In the genomic region with DNA sequence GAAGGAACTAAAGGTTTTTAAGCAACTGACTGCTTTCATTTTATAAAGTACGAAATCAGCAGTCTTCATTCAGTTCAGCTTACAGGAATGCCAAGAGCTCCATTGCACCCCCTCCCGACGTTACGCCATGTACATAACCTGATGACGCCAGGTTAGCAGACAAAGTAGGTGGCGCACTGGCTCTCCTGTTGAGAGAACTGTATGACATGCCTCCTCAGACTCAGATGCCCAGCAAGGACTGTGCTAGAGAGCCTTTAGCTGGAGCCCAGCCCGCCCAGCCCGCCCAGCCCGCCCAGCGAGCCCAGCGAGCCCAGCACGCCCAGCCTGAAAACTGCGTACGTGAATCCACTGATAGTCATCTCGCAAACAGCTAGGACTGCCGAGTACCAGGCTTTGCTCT, we compare ENCODE assay signal across 8 mouse cellular contexts. TPM values are rescaled to one million over a fixed set of nuclear protein-coding genes. Genes with fewer than 3 reads are reported as not detected.
DNase-seq lines count a peak whose midpoint lies in the region; ATAC-seq lines count a peak whose summit lies in the region.

No protein-coding gene starts in this region.

- H3K4me1 ChIP-seq in kidney, embryonic 14.5 days (ENCODE audit: control insufficient read depth, insufficient read depth, low read length): no peaks in the 10 kb centered on the region
- no peaks in the 10 kb centered on the region for H3K4me1 ChIP-seq in embryonic facial prominence, embryonic 11.5 days (ENCODE audit: control insufficient read depth, insufficient read depth, low read length)
- no peaks in the 10 kb centered on the region for H3K4me1 ChIP-seq in liver, embryonic 16.5 days (ENCODE audit: control insufficient read depth, low read depth, low read length)
- H3K4me1 ChIP-seq in midbrain, embryonic 11.5 days (ENCODE audit: control insufficient read depth, insufficient read depth, low read length): no peaks in the 10 kb centered on the region

- H3K27me3 ChIP-seq in kidney, embryonic 14.5 days (ENCODE audit: control insufficient read depth, insufficient read depth, low read length): no peaks in the 10 kb centered on the region
- no peaks in the 10 kb centered on the region for H3K27me3 ChIP-seq in embryonic facial prominence, embryonic 11.5 days (ENCODE audit: control insufficient read depth, insufficient read depth, low read length)
- H3K27me3 ChIP-seq in liver, embryonic 16.5 days (ENCODE audit: control insufficient read depth, insufficient read depth, low read depth, low read length): no peaks in the 10 kb centered on the region
- H3K27me3 ChIP-seq in midbrain, embryonic 11.5 days (ENCODE audit: control insufficient read depth, insufficient read depth, low read length): no peaks in the 10 kb centered on the region

- 0 out of 2 replicates have a peak, but pooled peaks cover 2% of the 10 kb centered on the region for H3K9me3 ChIP-seq in kidney, embryonic 14.5 days (ENCODE audit: control insufficient read depth, low read length)
- no peaks in the 10 kb centered on the region for H3K9me3 ChIP-seq in embryonic facial prominence, embryonic 11.5 days (replicated peaks; ENCODE audit: control insufficient read depth, low read length)
- H3K9me3 ChIP-seq in liver, embryonic 16.5 days (replicated peaks; ENCODE audit: control insufficient read depth, low read length): no peaks in the 10 kb centered on the region
- no peaks in the 10 kb centered on the region for H3K9me3 ChIP-seq in midbrain, embryonic 11.5 days (ENCODE audit: control insufficient read depth, low read length)

- 66% methylated on average over 16 of the region's 16 CpGs for WGBS in kidney, embryonic 14.5 days
- WGBS in embryonic facial prominence, embryonic 11.5 days: 50% methylated on average over 16 of the region's 16 CpGs
- 35% methylated on average over 16 of the region's 16 CpGs for WGBS in liver, embryonic 16.5 days (ENCODE audit: insufficient replicate concordance)
- 60% methylated on average over 16 of the region's 16 CpGs for WGBS in midbrain, embryonic 11.5 days

- H3K4me3 ChIP-seq in kidney, embryonic 14.5 days (ENCODE audit: low read length): no peak overlapping the region
- H3K4me3 ChIP-seq in embryonic facial prominence, embryonic 11.5 days (ENCODE audit: low read depth, low read length): no peak overlapping the region
- H3K4me3 ChIP-seq in liver, embryonic 16.5 days (ENCODE audit: low read depth, low read length): no peak overlapping the region
- no peak overlapping the region for H3K4me3 ChIP-seq in midbrain, embryonic 11.5 days (ENCODE audit: low read depth, low read length)

- no peak overlapping the region for H3K9ac ChIP-seq in kidney, embryonic 14.5 days (ENCODE audit: low read depth, low read length)
- no peak overlapping the region for H3K9ac ChIP-seq in embryonic facial prominence, embryonic 11.5 days (replicated peaks; ENCODE audit: low read length)
- H3K9ac ChIP-seq in liver, embryonic 16.5 days (ENCODE audit: low read depth, low read length): no peak overlapping the region
- H3K9ac ChIP-seq in midbrain, embryonic 11.5 days (ENCODE audit: low read length): no peak overlapping the region

- DNase-seq in kidney, adult 11 months: peak; percentile 64
- DNase-seq in embryonic facial prominence, embryonic 11.5 days (ENCODE audit: low spot score): peak; percentile 20
- peak; percentile 10 for DNase-seq in testis, postnatal 14 days (ENCODE audit: low spot score)
- DNase-seq in frontal cortex, postnatal 25 days (ENCODE audit: low spot score in 2 of 2): no peak
- DNase-seq in midbrain, embryonic 11.5 days (ENCODE audit: low spot score, missing footprints): no peak

- no peak overlapping the region for H3K27ac ChIP-seq in kidney, embryonic 14.5 days (ENCODE audit: low read depth, low read length)
- H3K27ac ChIP-seq in embryonic facial prominence, embryonic 11.5 days (replicated peaks; ENCODE audit: low read depth, low read length): no peak overlapping the region
- no peak overlapping the region for H3K27ac ChIP-seq in liver, embryonic 16.5 days (ENCODE audit: low read length)
- H3K27ac ChIP-seq in midbrain, embryonic 11.5 days (ENCODE audit: low read depth, low read length): no peak overlapping the region

- H3K36me3 ChIP-seq in kidney, embryonic 14.5 days (ENCODE audit: control insufficient read depth, insufficient read depth, low read length): peaks cover 1% of the 10 kb centered on the region; the same call in 1 of the 2 replicates
- no peaks in the 10 kb centered on the region for H3K36me3 ChIP-seq in embryonic facial prominence, embryonic 11.5 days (replicated peaks; ENCODE audit: control insufficient read depth, insufficient read depth, low read depth, low read length)
- no peaks in the 10 kb centered on the region for H3K36me3 ChIP-seq in liver, embryonic 16.5 days (ENCODE audit: control insufficient read depth, insufficient read depth)
- peaks cover under 1% of the 10 kb centered on the region; the same call in 1 of the 2 replicates for H3K36me3 ChIP-seq in midbrain, embryonic 11.5 days (ENCODE audit: control insufficient read depth, insufficient read depth, low read length)

- H3K4me2 ChIP-seq in kidney, embryonic 14.5 days (replicated peaks; ENCODE audit: low read depth, low read length): no peak overlapping the region
- H3K4me2 ChIP-seq in embryonic facial prominence, embryonic 11.5 days (ENCODE audit: low read depth, low read length): no peak overlapping the region
- H3K4me2 ChIP-seq in liver, embryonic 16.5 days (ENCODE audit: low read depth, low read length): no peak overlapping the region
- H3K4me2 ChIP-seq in midbrain, embryonic 11.5 days: no peak overlapping the region

- ATAC-seq in kidney, embryonic 14.5 days (ENCODE audit: low FRiP score, low TSS enrichment): no peak
- ATAC-seq in embryonic facial prominence, embryonic 11.5 days (replicated peaks; ENCODE audit: insufficient number of reproducible peaks, low FRiP score, low TSS enrichment, low read depth): no peak
- peak; percentile 11 to 31; a peak in 2 of 4 replicates for ATAC-seq in hematopoietic stem cell, adult 5-6 weeks (replicated peaks in 1 of 2; ENCODE audit: insufficient read depth in 1 of 2, low FRiP score in 2 of 2, low TSS enrichment in 1 of 2, low read depth in 1 of 2, poor library complexity in 2 of 2, severe bottlenecking in 2 of 2)
- ATAC-seq in liver, embryonic 16.5 days (ENCODE audit: low read depth): peak; percentile 83
- ATAC-seq in midbrain, embryonic 11.5 days (ENCODE audit: low FRiP score): no peak

RNA-seq across cellular contexts. Expression of gene Efhc1, which starts 11.3 kb away (rescaled TPM):
- polyA plus RNA-seq in kidney, embryonic 14.5 days (2014; fragmentation: Nextera tagmentation; extraction: Ambion mirVana): 2.4 and 3.4 TPM in 2 replicates
- 2.7 and 2.8 TPM in 2 replicates for polyA plus RNA-seq in embryonic facial prominence, embryonic 11.5 days (2014; fragmentation: Nextera tagmentation; extraction: Ambion mirVana)
- 0.79 TPM in 1 of 2 replicates, not detected in the other for total RNA-seq in hematopoietic stem cell, adult 5-6 weeks (2017)
- polyA plus RNA-seq in liver, embryonic 16.5 days (2015; fragmentation: Nextera tagmentation; extraction: Ambion mirVana): 0.33 and 0.39 TPM in 2 replicates
- polyA plus RNA-seq in midbrain, embryonic 11.5 days (2014; fragmentation: Nextera tagmentation; extraction: Ambion mirVana): 2.5 and 2.6 TPM in 2 replicates

RNA-seq across cellular contexts. Expression of gene Paqr8, which starts 49.7 kb away (rescaled TPM):
- polyA plus RNA-seq in kidney, embryonic 14.5 days (2014; fragmentation: Nextera tagmentation; extraction: Ambion mirVana): 2.5 and 5.1 TPM in 2 replicates
- polyA plus RNA-seq in embryonic facial prominence, embryonic 11.5 days (2014; fragmentation: Nextera tagmentation; extraction: Ambion mirVana): 5.7 and 6.6 TPM in 2 replicates
- total RNA-seq in hematopoietic stem cell, adult 5-6 weeks (2017): 8.0 and 12.8 TPM in 2 replicates
- polyA plus RNA-seq in liver, embryonic 16.5 days (2015; fragmentation: Nextera tagmentation; extraction: Ambion mirVana): 0.33 and 0.36 TPM in 2 replicates
- polyA plus RNA-seq in midbrain, embryonic 11.5 days (2014; fragmentation: Nextera tagmentation; extraction: Ambion mirVana): 7.2 and 7.7 TPM in 2 replicates

Comparison
In these comparisons a context has a peak if more than half of its experiments do, and no peak if none do; other contexts are left out.
1. DNase-seq: peak in kidney, adult 11 months (single experiment), embryonic facial prominence, embryonic 11.5 days (single experiment) and testis, postnatal 14 days (single experiment); none in frontal cortex, postnatal 25 days (0 of 2) and midbrain, embryonic 11.5 days (single experiment).
2. ATAC-seq: peak in hematopoietic stem cell, adult 5-6 weeks (2 of 2) and liver, embryonic 16.5 days (single experiment); none in kidney, embryonic 14.5 days (single experiment), embryonic facial prominence, embryonic 11.5 days (single experiment) and midbrain, embryonic 11.5 days (single experiment).